Mouse (Mus musculus): Measurements from ENCODE around the gene Pkd2l1.

The Pkd2l1 gene

DNA sequence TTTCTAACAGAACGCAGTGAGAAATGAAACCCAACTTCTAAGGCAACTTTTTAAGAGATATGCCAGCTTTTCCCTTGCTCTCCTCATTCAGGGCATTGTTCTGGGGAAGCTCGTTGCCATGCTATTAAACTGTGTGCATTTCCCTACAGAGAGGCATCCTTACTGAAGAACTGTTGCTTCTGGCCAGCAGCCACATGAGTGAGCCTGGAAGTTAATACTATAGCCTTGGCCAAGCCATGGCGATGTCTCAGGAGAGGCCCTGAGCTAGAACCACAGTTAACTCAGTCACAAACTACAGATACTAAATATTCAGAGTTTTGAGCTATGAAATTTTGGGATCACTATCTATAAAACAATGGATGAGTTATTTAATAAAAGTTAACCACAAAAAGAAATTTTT is 89.2 kb downstream of the Pkd2l1 start:
- DNase-seq, result no peak

GRCm38 (mm10) chr19:44100840-44101239 is 91.4 kb downstream of the Pkd2l1 start:
- DNase-seq, result no peak

Measured in lung, postnatal 10 days (tissue).